Mouse (Mus musculus) kidney, adult 10 weeks (tissue): ENCODE data around the gene Pigq. TPM values are rescaled to one million over a fixed set of nuclear protein-coding genes. Genes with fewer than 3 reads are reported as not detected.

Experiments used
- polyA plus RNA-seq: library from polyadenylated mRNA; stranded (reverse); fragments of 350-450 nt; fragmentation: Illumina TruSeq; extraction: RNeasy Lipid Tissue Mini Kit (QIAGEN cat#74804); gene quantifications from one replicate; pipeline ENCODE4 v1.2.3, GENCODE M21; 2014; ENCODE audit warnings: low read depth, low replicate concordance

The Pigq gene
- 56.6 TPM for polyA plus RNA-seq

DNA sequence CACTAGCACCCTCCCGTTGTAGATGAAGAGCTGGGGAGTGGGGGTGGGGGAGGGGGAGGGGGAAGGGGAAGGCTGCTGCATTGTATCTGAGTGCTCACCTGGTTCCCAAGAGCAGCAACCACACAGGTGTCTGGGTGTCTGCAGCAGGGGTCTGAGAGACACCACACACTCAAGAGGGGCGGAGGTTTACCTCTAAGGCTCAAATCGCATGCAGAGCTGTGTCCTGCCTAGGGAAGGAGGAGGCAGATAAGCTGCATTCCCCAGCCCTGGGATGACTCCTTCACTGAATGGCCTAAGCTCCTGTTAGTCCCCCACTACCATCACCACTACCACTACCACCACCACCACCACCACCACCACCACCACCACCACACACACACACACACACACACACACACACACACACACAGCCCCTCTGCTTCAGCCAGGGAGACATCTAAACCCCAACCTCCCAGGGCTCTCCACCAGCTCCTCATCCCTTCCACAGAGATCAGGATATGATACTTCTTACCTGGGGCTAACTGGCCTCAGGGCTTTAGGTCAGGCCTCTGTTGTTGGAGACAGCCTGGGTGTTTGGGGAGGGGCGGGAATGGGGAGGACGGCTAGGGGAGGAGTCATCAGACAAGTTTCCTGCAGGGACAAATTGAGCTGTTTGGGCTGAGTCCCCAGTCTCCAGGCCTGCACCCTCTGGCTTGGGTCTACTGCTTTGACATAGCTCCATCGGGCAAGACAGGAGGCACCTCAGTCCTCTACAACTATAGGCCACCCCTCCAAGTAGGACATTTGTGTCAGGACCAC is at the start of gene Pigq, which contains the start of gene Nhlrc4:
Gene Pigq (minus strand): TSS at position 571 of the 798 bp plus-strand sequence.
Gene Nhlrc4 (minus strand): TSS at position 596 of the 798 bp plus-strand sequence.

DNA sequence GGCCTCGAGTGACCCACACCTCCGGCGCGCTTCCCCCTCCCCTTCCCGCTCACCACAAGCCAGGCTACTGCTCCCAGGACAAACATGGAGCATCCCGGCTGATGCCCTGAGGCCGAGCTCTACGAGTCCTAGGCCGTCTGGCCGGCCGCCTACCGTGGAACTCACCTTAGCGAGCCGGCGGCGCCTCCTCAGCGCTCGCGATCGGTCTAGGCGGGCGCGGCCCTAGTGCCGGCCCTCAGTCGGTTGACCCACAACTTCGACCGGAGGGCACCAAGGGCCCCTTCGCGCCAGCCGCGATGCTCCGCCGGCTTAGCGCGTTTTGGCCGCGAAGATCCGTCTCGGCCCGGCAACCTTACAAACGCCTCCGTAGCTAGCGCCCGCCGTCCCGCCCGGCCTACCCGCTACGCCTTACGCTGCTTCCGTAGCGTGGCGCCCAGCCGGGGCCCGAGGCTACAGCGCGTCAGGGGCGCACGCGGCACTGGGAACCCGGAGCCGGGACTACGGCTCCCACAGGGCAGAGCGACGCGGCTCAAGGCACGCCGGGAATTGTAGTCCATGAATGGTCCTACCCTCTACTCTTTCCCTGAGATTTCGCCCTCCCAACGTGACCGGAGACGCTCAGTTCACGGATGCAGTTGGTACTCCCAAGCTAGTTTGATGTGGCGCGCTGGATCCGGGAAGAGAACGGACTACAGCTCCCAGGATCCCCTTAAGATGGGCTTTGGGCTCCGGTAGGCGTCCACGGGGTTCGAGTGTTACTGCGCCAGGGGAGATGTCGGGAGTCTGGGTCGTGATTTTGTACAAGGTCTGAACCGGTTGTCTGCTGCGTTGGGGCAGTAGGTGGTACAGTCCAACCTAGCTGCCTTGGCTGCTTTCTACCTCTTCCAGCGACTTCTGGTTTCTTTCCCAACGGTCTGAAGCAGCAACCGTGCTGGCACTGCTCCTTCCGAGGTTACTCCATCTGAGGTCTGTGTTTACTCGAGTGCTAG is 40.9 kb upstream of the Pigq start, which contains the start of gene Capn15:
Gene Capn15 (minus strand): TSS at position 491 of the 989 bp plus-strand sequence.

DNA sequence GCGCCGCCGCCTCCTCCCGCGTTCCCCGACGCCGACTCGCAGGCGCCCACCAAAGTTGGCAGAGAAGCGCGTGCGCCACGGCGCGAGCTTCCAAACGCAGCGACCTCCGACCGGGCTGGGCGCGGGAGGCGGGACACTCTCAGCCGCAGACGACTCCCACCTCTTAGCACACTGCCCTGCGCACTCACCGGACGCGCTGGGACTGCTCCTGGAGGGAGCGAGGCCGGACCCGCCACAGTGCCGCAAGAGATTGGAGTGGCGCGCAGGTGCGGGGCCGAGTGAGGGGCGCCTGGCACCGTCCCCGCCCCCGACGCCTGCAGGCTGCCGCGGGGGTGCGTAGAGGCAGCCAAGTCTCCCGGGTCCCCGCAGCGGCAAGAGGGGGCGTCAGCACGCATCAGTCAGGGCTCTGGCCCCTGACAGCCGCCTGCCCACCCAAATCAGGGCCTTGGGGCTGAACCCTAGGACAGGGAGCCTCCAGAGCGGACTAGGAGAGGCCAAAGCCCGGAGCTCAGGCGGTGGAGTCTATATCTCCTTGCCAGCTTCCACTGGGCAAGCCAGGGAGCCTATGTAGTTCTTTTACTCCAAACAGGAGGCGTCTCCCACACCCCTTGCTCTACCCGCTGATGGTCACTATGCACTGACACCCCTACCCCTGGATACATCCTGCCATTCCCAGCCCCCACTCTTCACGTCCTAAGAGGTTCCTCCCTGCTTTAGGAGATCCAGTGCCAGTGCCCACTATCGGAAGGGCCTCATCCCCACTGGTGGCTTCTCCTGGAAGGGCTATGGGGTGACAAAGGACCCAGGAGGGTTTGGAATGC is 7.3 kb upstream of the Pigq start, which contains the start of gene A930017K11Rik:
Gene A930017K11Rik (minus strand): TSS at position 763 of the 821 bp plus-strand sequence.

DNA sequence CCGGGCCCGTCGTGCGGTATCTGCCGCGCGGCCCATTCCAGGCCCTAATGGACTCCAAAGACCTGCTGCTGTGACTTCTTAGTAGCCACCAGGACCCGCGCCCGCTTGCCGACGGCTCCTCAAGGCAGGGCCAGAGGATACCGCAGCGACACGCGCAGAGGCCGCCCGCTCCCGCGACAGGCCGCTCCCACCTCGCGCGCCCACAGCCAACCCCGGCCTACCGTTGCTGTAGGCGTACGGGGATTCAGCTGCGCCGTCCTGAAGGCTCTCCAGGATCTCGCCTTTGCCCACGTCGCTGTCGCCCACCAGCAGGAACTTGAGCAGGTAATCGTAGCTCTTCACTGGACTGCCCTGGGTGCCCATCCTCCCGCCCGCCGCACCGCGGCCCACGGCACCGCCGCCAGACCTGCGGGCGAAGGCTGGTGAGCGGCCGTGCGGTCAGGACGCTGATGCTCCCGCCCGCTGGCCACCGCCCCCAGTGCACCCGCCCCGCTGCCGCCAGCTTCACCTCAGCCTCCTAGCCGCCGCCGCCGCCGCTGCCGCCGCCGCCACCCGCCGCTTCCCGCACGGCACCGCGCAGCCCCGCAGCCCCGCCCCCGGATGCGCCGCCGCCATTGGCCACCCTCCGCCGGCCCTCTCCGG is 25.5 kb downstream of the Pigq start, which contains the start of gene Rab40c:
Gene Rab40c (minus strand): TSS at position 584 of the 642 bp plus-strand sequence.

DNA sequence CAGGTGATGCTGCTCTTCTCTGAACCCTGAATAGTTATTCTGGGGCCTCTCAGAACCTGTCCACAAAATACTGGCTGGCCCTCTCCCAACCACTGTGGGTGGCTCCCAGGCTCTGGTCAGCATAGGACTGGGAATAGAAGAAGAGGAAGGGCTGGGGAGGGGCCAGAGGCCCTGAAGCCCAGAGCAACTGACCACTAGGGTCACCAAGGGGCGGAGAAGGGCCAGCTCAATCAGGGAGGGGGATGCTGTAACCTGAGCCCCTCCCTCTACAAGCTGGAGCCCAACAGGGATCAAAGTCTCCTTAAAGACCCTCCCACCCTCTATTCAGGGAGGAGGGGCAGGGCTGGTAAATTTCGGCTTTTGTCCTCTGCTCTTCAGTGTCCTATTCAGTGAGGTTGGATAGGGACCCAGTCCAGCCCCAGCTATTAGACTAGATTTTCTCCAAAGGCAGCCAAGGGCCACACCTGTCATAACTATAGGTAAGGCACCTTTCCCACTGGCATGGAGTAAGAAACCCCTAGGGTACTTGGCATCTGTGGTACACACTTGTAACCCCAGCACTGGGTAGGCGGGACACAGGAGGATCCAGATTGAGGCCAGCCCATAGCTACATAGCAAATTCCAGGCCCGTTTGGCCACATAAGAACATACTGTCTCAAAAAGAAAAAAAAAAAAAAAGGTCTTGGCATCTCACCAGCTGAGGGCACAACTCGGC is 64.4 kb downstream of the Pigq start, which contains the start of gene Wfikkn1:
Gene Wfikkn1 (minus strand): TSS at position 663 of the 715 bp plus-strand sequence.

Other genes starting within 250 kb of the Pigq start
- not detected for gene Gng13, start 227.8 kb downstream of the Pigq start, polyA plus RNA-seq
- gene Chtf18, start 217.5 kb downstream of the Pigq start, polyA plus RNA-seq, result not detected
- gene Rpusd1, start 217.3 kb downstream of the Pigq start, polyA plus RNA-seq, result not detected
- not detected for gene Mslnl, start 208.9 kb downstream of the Pigq start, polyA plus RNA-seq
- gene Msln, start 190.6 kb downstream of the Pigq start, polyA plus RNA-seq, result not detected
- gene Narfl, start 171.2 kb downstream of the Pigq start, polyA plus RNA-seq, result 2.3 TPM
- gene Haghl, start 159.3 kb downstream of the Pigq start, polyA plus RNA-seq, result not detected
- not detected for gene Ccdc78, start 158.4 kb downstream of the Pigq start, polyA plus RNA-seq
- not detected for gene Fam173a, start 152.0 kb downstream of the Pigq start, polyA plus RNA-seq
- not detected for gene AC134908.4, start 149.3 kb downstream of the Pigq start, polyA plus RNA-seq
- gene Metrn, start 147.8 kb downstream of the Pigq start, polyA plus RNA-seq, result 0.16 TPM
- gene Fbxl16, start 135.9 kb downstream of the Pigq start, polyA plus RNA-seq, result 0.77 TPM
- gene Wdr24, start 121.3 kb downstream of the Pigq start, polyA plus RNA-seq, result not detected
- 2.4 TPM for gene Jmjd8, start 116.1 kb downstream of the Pigq start, polyA plus RNA-seq
- 5.1 TPM for gene Stub1, start 111.5 kb downstream of the Pigq start, polyA plus RNA-seq
- gene Rhbdl1, start 107.6 kb downstream of the Pigq start, polyA plus RNA-seq, result not detected
- not detected for gene Gm20683, start 103.2 kb downstream of the Pigq start, polyA plus RNA-seq
- 13.8 TPM for gene Rhot2, start 100.1 kb downstream of the Pigq start, polyA plus RNA-seq
- gene Wdr90, start 83.4 kb downstream of the Pigq start, polyA plus RNA-seq, result 1.2 TPM
- 2.5 TPM for gene Mcrip2, start 76.2 kb downstream of the Pigq start, polyA plus RNA-seq
- 56.3 TPM for gene Mettl26, start 69.9 kb downstream of the Pigq start, polyA plus RNA-seq
- not detected for gene Wfikkn1, start 64.1 kb downstream of the Pigq start, polyA plus RNA-seq
- gene Rab40c, start 25.2 kb downstream of the Pigq start, polyA plus RNA-seq, result 0.69 TPM
- gene Nhlrc4, start within 50 bp of the Pigq start, polyA plus RNA-seq, result 1.2 TPM
- not detected for gene A930017K11Rik, start 7.6 kb upstream of the Pigq start, polyA plus RNA-seq
- 0.69 TPM for gene Capn15, start 40.9 kb upstream of the Pigq start, polyA plus RNA-seq
- 25.0 TPM for gene Rab11fip3, start 124.6 kb upstream of the Pigq start, polyA plus RNA-seq
- gene Decr2, start 145.4 kb upstream of the Pigq start, polyA plus RNA-seq, result 51.9 TPM
- gene Nme4, start 150.7 kb upstream of the Pigq start, polyA plus RNA-seq, result 0.85 TPM
- 19.8 TPM for gene Tmem8, start 168.4 kb upstream of the Pigq start, polyA plus RNA-seq
- gene Mrpl28, start 178.6 kb upstream of the Pigq start, polyA plus RNA-seq, result 10.4 TPM
- gene Axin1, start 193.8 kb upstream of the Pigq start, polyA plus RNA-seq, result 20.0 TPM